Mouse (Mus musculus) layer of hippocampus, adult 2 months (tissue): Measurements from ENCODE around the gene Rgs17. TPM values are rescaled to one million over a fixed set of nuclear protein-coding genes. Genes with fewer than 3 reads are reported as not detected.

Experiments
- DNase-seq, 2 experiments: peaks; one replicate each; pipeline ENCODE4 v3.0.0; 2022; ENCODE audit warnings: low spot score in 2 of 2
- H3K27ac ChIP-seq: fragments of 200-600 bp; 2 replicates; pipeline ENCODE4 v1.8.1; 2022
- H3K4me3 ChIP-seq: fragments of 200-600 bp; 2 replicates; pipeline ENCODE4 v1.8.1; 2022; ENCODE audit warnings: mild to moderate bottlenecking
- CTCF ChIP-seq: fragments of 200-600 bp; conservative IDR thresholded peaks from 2 replicates; pipeline ENCODE4 v1.8.1; 2022; ENCODE audit warnings: antibody characterized with exemption, mild to moderate bottlenecking, moderate library complexity
- total RNA-seq, 2 experiments: library from RNA; stranded (reverse); gene quantifications; 2 replicates each; pipeline ENCODE4 v1.2.3; 2021

The Rgs17 gene
- total RNA-seq, 2 experiments from 2014 or later = 30.0 to 34.8 TPM

GRCm38 (mm10) chr10:5865996-5866395 lies 56.2 kb downstream of the Rgs17 start:
- H3K4me3 ChIP-seq = no peak overlapping the region
- DNase-seq = peak in 1 of 2 experiments; percentile 5
- no peak overlapping the region for H3K27ac ChIP-seq
- TF ChIP-seq CTCF = peak; percentile 70

- no peak for DNase-seq
- Histone ChIP-seq H3K4me3 (no peak overlapping the region), H3K27ac (no peak overlapping the region)
- peak; percentile 43 for TF ChIP-seq CTCF
Observed at GRCm38 (mm10) chr10:5862669-5863068, 59.5 kb downstream of the Rgs17 start.

GRCm38 (mm10) chr10:5860849-5861248 lies 61.4 kb downstream of the Rgs17 start:
- Histone ChIP-seq H3K27ac (no peak overlapping the region), H3K4me3 (no peak overlapping the region)
- TF ChIP-seq CTCF = no peak
- no peak for DNase-seq

GRCm38 (mm10) chr10:5859729-5860128 lies 62.5 kb downstream of the Rgs17 start:
- no peak for DNase-seq
- peak; percentile 67 for TF ChIP-seq CTCF
- H3K27ac ChIP-seq = no peak overlapping the region
- no peak overlapping the region for H3K4me3 ChIP-seq

GRCm38 (mm10) chr10:5857996-5858549 lies 64.1 kb downstream of the Rgs17 start:
- DNase-seq = no peak
- no peak for TF ChIP-seq CTCF
- Histone ChIP-seq H3K27ac (no peak overlapping the region), H3K4me3 (no peak overlapping the region)

- H3K27ac ChIP-seq = peak overlapping the region; percentile 14; the same call in 1 of the 2 replicates
- no peak overlapping the region for H3K4me3 ChIP-seq
- TF ChIP-seq CTCF = no peak
- DNase-seq = peak in 1 of 2 experiments; percentile 7
Observed at GRCm38 (mm10) chr10:5853290-5853868, 68.8 kb downstream of the Rgs17 start.

- DNase-seq = no peak
- H3K27ac ChIP-seq = no peak overlapping the region
- TF ChIP-seq CTCF = peak; percentile 90
- H3K4me3 ChIP-seq = no peak overlapping the region
Observed at GRCm38 (mm10) chr10:5846939-5847338, 75.3 kb downstream of the Rgs17 start.

GRCm38 (mm10) chr10:5841369-5841768 lies 80.8 kb downstream of the Rgs17 start:
- TF ChIP-seq CTCF = peak; percentile 68
- H3K4me3 ChIP-seq = no peak overlapping the region
- H3K27ac ChIP-seq = no peak overlapping the region
- no peak for DNase-seq

GRCm38 (mm10) chr10:5826336-5827025 lies 95.7 kb downstream of the Rgs17 start:
- Histone ChIP-seq H3K27ac (no peak overlapping the region), H3K4me3 (no peak overlapping the region)
- no peak for TF ChIP-seq CTCF
- no peak for DNase-seq

GRCm38 (mm10) chr10:5824779-5825178 lies 97.4 kb downstream of the Rgs17 start:
- H3K27ac ChIP-seq = peak overlapping the region; percentile 87
- H3K4me3 ChIP-seq = peak overlapping the region; percentile 78
- peak in 1 of 2 experiments; percentile 40 for DNase-seq
- TF ChIP-seq CTCF = peak; percentile 86

- Histone ChIP-seq H3K4me3 (peak within 1 kb of the TSS; percentile 78), H3K27ac (peak within 1 kb of the TSS; percentile 87)
- TF ChIP-seq CTCF = peak; percentile 27
- DNase-seq = peak; percentile 94 to 96
Observed at GRCm38 (mm10) chr10:5823740-5824491, 98.3 kb downstream of the Rgs17 start, which contains the start of gene Mtrf1l. Gene Mtrf1l, minus strand, starts transcription at chr10:5823910.

GRCm38 (mm10) chr10:5823291-5823739 lies 98.9 kb downstream of the Rgs17 start:
- TF ChIP-seq CTCF = no peak
- Histone ChIP-seq H3K27ac (peak overlapping the region; percentile 87), H3K4me3 (peak overlapping the region; percentile 78)
- no peak for DNase-seq

GRCm38 (mm10) chr10:5818772-5819171 lies 103.4 kb downstream of the Rgs17 start:
- Histone ChIP-seq H3K27ac (no peak overlapping the region), H3K4me3 (no peak overlapping the region)
- DNase-seq = no peak
- TF ChIP-seq CTCF = no peak
